Mouse (Mus musculus): Measurements from ENCODE around the gene Nrip1. TPM values are rescaled to one million over a fixed set of nuclear protein-coding genes. Genes with fewer than 3 reads are reported as not detected.

Gene Nrip1
- polyA plus RNA-seq, 1 experiment from 2014 or later, result 32.0 TPM

DNA sequence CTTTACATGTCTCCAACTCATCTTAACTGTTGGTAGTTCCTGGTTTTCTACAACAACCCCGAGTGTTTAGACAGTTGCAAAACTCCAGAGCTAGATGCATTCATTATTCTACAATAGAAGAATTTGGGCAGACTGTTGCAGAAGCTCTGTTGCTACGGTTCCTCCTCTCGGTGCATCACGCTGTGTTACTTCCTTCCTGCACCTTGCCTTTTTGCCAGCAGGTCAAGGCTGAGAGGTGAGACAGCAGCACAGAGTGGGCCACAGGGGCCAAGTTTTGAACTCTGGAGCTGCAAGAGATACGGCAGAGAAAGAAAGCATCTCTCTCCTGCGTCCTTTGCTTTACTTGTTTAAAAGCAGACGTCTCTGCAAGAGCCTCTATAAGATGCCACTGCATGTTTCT, 64.3 kb downstream of the Nrip1 start:
- H3K27me3 ChIP-seq (replicated peaks), result no peaks in the 10 kb centered on the region
- peaks cover 64% of the 10 kb centered on the region for H3K4me1 ChIP-seq
- no peak overlapping the region for H3K4me2 ChIP-seq
- H3K36me3 ChIP-seq, result peaks cover 38% of the 10 kb centered on the region
- ATAC-seq, result no peak
- WGBS (ENCODE audit: insufficient replicate concordance), result 78% methylated on average over 7 of the region's 7 CpGs
- no peak overlapping the region for H3K27ac ChIP-seq
- no peak overlapping the region for H3K4me3 ChIP-seq
- H3K9ac ChIP-seq, result no peak overlapping the region
- no peaks in the 10 kb centered on the region for H3K9me3 ChIP-seq (replicated peaks)

DNA sequence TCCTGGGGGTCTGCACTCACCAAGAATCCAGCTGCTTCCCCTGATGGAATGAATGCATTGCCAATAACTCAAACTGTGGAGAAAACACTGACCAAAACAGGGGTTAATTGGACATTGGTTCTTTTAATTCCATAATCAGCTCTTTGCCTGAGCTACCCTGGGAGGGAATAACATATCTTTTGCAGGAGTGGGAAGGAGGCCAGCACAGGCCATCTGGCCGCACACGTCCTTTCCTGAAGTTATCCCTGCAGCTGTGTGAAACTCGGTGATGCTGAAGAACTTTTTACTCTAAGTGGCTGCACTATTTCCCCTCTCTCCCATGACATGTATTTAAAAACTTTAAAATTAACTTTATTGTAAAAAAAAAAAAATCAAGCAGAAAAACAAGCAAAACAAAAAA, 66.6 kb downstream of the Nrip1 start:
- Histone ChIP-seq H3K36me3 (peaks cover 42% of the 10 kb centered on the region), H3K4me1 (peaks cover 50% of the 10 kb centered on the region), H3K27me3 (replicated peaks) (no peaks in the 10 kb centered on the region), H3K27ac (peak overlapping the region; percentile 36; the same call in 1 of the 2 replicates), H3K4me3 (no peak overlapping the region), H3K9ac (no peak overlapping the region), H3K4me2 (no peak overlapping the region), H3K9me3 (replicated peaks) (no peaks in the 10 kb centered on the region)
- WGBS (ENCODE audit: insufficient replicate concordance), result 90% methylated on average over 3 of the region's 3 CpGs
- ATAC-seq, result no peak

- H3K36me3 ChIP-seq, result peaks cover 42% of the 10 kb centered on the region
- WGBS (ENCODE audit: insufficient replicate concordance), result 93% methylated on average over 4 of the region's 4 CpGs
Measured at GRCm38 (mm10) chr16:76306446-76306845, 67.2 kb downstream of the Nrip1 start.

GRCm38 (mm10) chr16:76303436-76303835, 70.2 kb downstream of the Nrip1 start:
- no peak overlapping the region for H3K4me3 ChIP-seq
- no peaks in the 10 kb centered on the region for H3K9me3 ChIP-seq (replicated peaks)
- H3K4me1 ChIP-seq, result peaks cover 55% of the 10 kb centered on the region
- peaks cover 28% of the 10 kb centered on the region for H3K36me3 ChIP-seq
- no peak overlapping the region for H3K27ac ChIP-seq
- no peak overlapping the region for H3K4me2 ChIP-seq
- no peaks in the 10 kb centered on the region for H3K27me3 ChIP-seq (replicated peaks)
- no peak overlapping the region for H3K9ac ChIP-seq
- WGBS (ENCODE audit: insufficient replicate concordance), result 91% methylated on average over 6 of the region's 6 CpGs
- ATAC-seq, result no peak

More at GRCm38 (mm10) chr16:76306446-76306845, 67.2 kb downstream of the Nrip1 start:
- H3K27ac ChIP-seq, result no peak overlapping the region
- 0 out of 2 replicates have a peak, but pooled peaks have one; percentile 18 for ATAC-seq
- no peaks in the 10 kb centered on the region for H3K9me3 ChIP-seq (replicated peaks)
- no peak overlapping the region for H3K4me3 ChIP-seq
- H3K4me1 ChIP-seq, result peaks cover 53% of the 10 kb centered on the region
- H3K9ac ChIP-seq, result no peak overlapping the region
- no peak overlapping the region for H3K4me2 ChIP-seq
- no peaks in the 10 kb centered on the region for H3K27me3 ChIP-seq (replicated peaks)

- Histone ChIP-seq H3K4me1 (peaks cover 43% of the 10 kb centered on the region), H3K27ac (peak overlapping the region; percentile 45), H3K9ac (0 out of 2 replicates have a peak overlapping the region, but pooled peaks have one; percentile 1), H3K4me2 (no peak overlapping the region), H3K27me3 (replicated peaks) (no peaks in the 10 kb centered on the region), H3K36me3 (peaks cover 15% of the 10 kb centered on the region), H3K4me3 (no peak overlapping the region), H3K9me3 (replicated peaks) (no peaks in the 10 kb centered on the region)
- ATAC-seq, result no peak
- 65% methylated on average over 7 of the region's 7 CpGs for WGBS (ENCODE audit: insufficient replicate concordance)
Measured at GRCm38 (mm10) chr16:76301728-76302050, 71.9 kb downstream of the Nrip1 start.

DNA sequence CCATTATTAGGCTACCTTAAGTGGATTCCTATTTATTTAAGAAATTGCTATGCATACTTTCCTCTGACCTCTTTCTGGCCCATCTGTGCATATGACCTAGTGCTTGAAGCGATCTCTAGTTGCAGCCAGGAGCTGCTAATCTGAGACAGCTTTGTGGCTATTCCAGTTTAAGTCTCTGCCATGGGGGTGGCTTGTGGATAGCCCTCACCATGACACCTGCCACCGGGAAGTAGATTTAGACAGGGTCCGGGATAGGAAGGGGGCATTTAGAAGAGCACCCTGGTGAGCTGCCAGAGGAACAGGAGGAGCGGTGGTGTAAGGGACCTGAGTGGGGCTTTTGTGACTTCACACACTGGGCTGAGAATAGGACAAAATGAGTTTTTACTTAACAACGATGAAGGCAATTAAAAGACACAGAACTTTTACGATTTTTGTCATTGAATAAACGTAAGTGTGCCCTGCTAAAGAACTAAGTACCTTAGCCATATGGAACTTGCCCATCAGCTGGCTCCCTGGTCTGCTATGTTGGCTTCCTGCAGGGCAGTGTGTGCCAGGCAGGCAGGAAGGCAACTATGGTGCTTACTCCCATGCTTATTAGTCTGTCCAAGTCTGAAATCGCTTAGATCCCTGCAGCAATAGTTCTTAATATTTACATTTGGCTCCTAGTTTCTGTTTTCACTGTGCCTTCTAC, 72.4 kb downstream of the Nrip1 start:
- H3K27ac ChIP-seq, result peak overlapping the region; percentile 45
- H3K9ac ChIP-seq, result 0 out of 2 replicates have a peak overlapping the region, but pooled peaks have one; percentile 1
- no peak overlapping the region for H3K4me3 ChIP-seq
- peaks cover 45% of the 10 kb centered on the region for H3K4me1 ChIP-seq
- H3K27me3 ChIP-seq (replicated peaks), result no peaks in the 10 kb centered on the region
- no peaks in the 10 kb centered on the region for H3K9me3 ChIP-seq (replicated peaks)
- H3K36me3 ChIP-seq, result peaks cover 14% of the 10 kb centered on the region
- 0 out of 2 replicates have a peak, but pooled peaks have one; percentile 4 for ATAC-seq
- H3K4me2 ChIP-seq, result no peak overlapping the region
- WGBS (ENCODE audit: insufficient replicate concordance), result 76% methylated on average over 8 of the region's 8 CpGs

DNA sequence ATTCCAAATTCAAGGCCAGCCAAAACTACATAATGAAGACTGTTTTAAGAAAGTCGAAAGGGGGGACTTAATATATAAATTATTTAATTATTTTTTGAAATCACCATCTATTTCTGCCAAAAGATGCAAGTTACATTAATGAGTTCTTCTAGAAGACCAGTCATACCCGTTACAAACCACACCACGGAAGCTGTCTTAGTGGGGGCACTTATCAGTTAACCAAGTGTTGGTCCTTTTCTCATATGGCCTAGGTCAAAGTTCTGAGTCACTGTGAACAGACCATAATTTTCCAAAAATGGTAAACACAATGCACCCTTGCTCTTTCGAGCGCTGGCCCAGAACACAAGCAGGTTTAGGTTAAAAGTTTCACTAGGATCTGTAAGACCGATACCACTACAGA, 73.2 kb downstream of the Nrip1 start:
- 54% methylated on average over 6 of the region's 6 CpGs for WGBS (ENCODE audit: insufficient replicate concordance)
- Histone ChIP-seq H3K4me3 (no peak overlapping the region), H3K9ac (no peak overlapping the region), H3K4me2 (no peak overlapping the region), H3K36me3 (peaks cover 10% of the 10 kb centered on the region), H3K27ac (peak overlapping the region; percentile 45; the same call in 1 of the 2 replicates), H3K9me3 (replicated peaks) (no peaks in the 10 kb centered on the region), H3K4me1 (peaks cover 40% of the 10 kb centered on the region), H3K27me3 (replicated peaks) (no peaks in the 10 kb centered on the region)
- peak; percentile 55; the same call in 1 of the 2 replicates for ATAC-seq

DNA sequence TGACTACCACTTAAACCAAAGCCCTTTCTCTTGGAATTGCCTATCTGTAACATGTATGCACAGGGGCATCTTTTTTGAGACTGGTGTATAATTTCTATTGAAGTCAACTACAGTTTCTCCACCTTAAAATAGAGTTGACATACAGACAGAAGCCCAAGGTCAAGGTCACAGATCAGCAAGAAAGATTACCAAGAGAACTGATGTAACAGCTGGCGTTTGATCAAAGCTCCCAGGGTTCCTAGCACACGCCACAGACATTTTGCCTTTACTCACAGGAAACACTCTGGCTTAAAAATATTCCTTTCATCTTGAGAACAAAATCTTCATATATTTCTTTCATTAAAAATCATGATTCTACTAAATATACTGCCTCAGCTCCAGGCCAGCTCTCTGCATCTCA, 74.1 kb downstream of the Nrip1 start:
- no peaks in the 10 kb centered on the region for H3K27me3 ChIP-seq (replicated peaks)
- H3K36me3 ChIP-seq, result peaks cover 15% of the 10 kb centered on the region
- WGBS (ENCODE audit: insufficient replicate concordance), result 69% methylated on average over 2 of the region's 2 CpGs
- no peaks in the 10 kb centered on the region for H3K9me3 ChIP-seq (replicated peaks)
- no peak overlapping the region for H3K4me3 ChIP-seq
- no peak overlapping the region for H3K9ac ChIP-seq
- no peak overlapping the region for H3K27ac ChIP-seq
- peaks cover 44% of the 10 kb centered on the region for H3K4me1 ChIP-seq
- no peak overlapping the region for H3K4me2 ChIP-seq
- ATAC-seq, result no peak

GRCm38 (mm10) chr16:76295322-76295721, 78.3 kb downstream of the Nrip1 start:
- H3K27me3 ChIP-seq (replicated peaks), result no peaks in the 10 kb centered on the region
- WGBS (ENCODE audit: insufficient replicate concordance), result 90% methylated on average over 14 of the region's 14 CpGs
- no peak overlapping the region for H3K4me3 ChIP-seq
- no peak for ATAC-seq
- H3K9ac ChIP-seq, result no peak overlapping the region
- H3K36me3 ChIP-seq, result peaks cover 51% of the 10 kb centered on the region
- no peaks in the 10 kb centered on the region for H3K9me3 ChIP-seq (replicated peaks)
- H3K4me1 ChIP-seq, result peaks cover 44% of the 10 kb centered on the region
- peak overlapping the region; percentile 90; the same call in 1 of the 2 replicates for H3K27ac ChIP-seq
- H3K4me2 ChIP-seq, result no peak overlapping the region

GRCm38 (mm10) chr16:76294550-76294949, 79.1 kb downstream of the Nrip1 start:
- Histone ChIP-seq H3K36me3 (peaks cover 56% of the 10 kb centered on the region), H3K9me3 (replicated peaks) (no peaks in the 10 kb centered on the region), H3K9ac (0 out of 2 replicates have a peak overlapping the region, but pooled peaks have one; percentile 29), H3K27me3 (replicated peaks) (no peaks in the 10 kb centered on the region), H3K4me1 (peaks cover 41% of the 10 kb centered on the region), H3K27ac (peak overlapping the region; percentile 90), H3K4me2 (peak overlapping the region; percentile 62), H3K4me3 (peak overlapping the region; percentile 26; the same call in 1 of the 2 replicates)
- ATAC-seq, result peak; percentile 26
- WGBS (ENCODE audit: insufficient replicate concordance), result 56% methylated on average over 15 of the region's 15 CpGs

- Histone ChIP-seq H3K9me3 (replicated peaks) (no peaks in the 10 kb centered on the region), H3K4me1 (peaks cover 41% of the 10 kb centered on the region), H3K36me3 (peaks cover 60% of the 10 kb centered on the region), H3K9ac (peak overlapping the region; percentile 44), H3K4me3 (peak overlapping the region; percentile 26), H3K27me3 (replicated peaks) (no peaks in the 10 kb centered on the region), H3K4me2 (peak overlapping the region; percentile 62), H3K27ac (peak overlapping the region; percentile 90)
- 55% methylated on average over 20 of the region's 20 CpGs for WGBS (ENCODE audit: insufficient replicate concordance)
- peak; percentile 96 for ATAC-seq
Measured at GRCm38 (mm10) chr16:76293765-76294463, 79.7 kb downstream of the Nrip1 start.

DNA sequence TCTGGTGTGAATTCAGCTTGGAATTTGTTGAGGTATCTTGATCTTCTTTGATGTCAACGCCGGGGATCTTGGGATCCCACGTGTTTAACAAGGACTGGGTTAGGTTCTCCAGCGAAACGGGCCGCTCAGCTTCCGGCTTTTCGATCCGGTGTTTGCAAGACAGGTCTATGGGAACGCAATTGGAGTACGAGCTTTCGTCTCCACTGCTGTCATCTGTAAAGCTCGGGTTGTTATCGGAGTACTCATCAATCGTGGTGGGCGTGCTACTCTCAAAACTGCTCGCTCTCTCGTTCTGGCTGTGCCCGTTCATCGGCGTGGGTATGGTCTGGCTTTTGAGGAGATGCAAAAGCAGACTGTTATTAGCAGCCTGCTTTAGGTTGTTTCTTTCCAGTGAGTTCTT, 80.5 kb downstream of the Nrip1 start:
- peak overlapping the region; percentile 90 for H3K27ac ChIP-seq
- H3K9me3 ChIP-seq (replicated peaks), result no peaks in the 10 kb centered on the region
- peaks cover 38% of the 10 kb centered on the region for H3K4me1 ChIP-seq
- no peak for ATAC-seq
- H3K36me3 ChIP-seq, result peaks cover 65% of the 10 kb centered on the region
- H3K9ac ChIP-seq, result peak overlapping the region; percentile 44; the same call in 1 of the 2 replicates
- H3K4me3 ChIP-seq, result peak overlapping the region; percentile 26; the same call in 1 of the 2 replicates
- 92% methylated on average over 21 of the region's 21 CpGs for WGBS (ENCODE audit: insufficient replicate concordance)
- no peaks in the 10 kb centered on the region for H3K27me3 ChIP-seq (replicated peaks)
- peak overlapping the region; percentile 62 for H3K4me2 ChIP-seq
